Mouse (Mus musculus): ENCODE measurements around the gene 4930572O03Rik. TPM values are rescaled to one million over a fixed set of nuclear protein-coding genes. Genes with fewer than 3 reads are reported as not detected.
"Not testable (repeated sequence)": the region's sequence is repeated elsewhere in the genome, so short reads cannot be mapped to it uniquely, and the experiment has no call there.

4930572O03Rik gene
- not detected for total RNA-seq (2021)

GRCm38 (mm10) chr5:15656959-15657358 lies at the start of gene 4930572O03Rik:
Gene 4930572O03Rik, minus strand, starts transcription at chr5:15657059.
- intact Hi-C loops (cut with DNase I); DNase-seq: not testable (repeated sequence)

- intact Hi-C loops (cut with DNase I) = loop anchor here (10.0 kb wide), 1 partner anchor 592 kb away; no protein-coding TSS in a partner anchor
- not testable (repeated sequence) for DNase-seq
Observed at GRCm38 (mm10) chr5:15702891-15703290, 46.0 kb upstream of the 4930572O03Rik start.

GRCm38 (mm10) chr5:15697719-15698118 lies 40.9 kb upstream of the 4930572O03Rik start:
- intact Hi-C loops (cut with DNase I); DNase-seq: not testable (repeated sequence)

- intact Hi-C loops (cut with DNase I); DNase-seq: not testable (repeated sequence)
Observed at GRCm38 (mm10) chr5:15691849-15692248, 35.0 kb upstream of the 4930572O03Rik start.

GRCm38 (mm10) chr5:15690822-15691221 lies 34.0 kb upstream of the 4930572O03Rik start:
- intact Hi-C loops (cut with DNase I); DNase-seq: not testable (repeated sequence)

GRCm38 (mm10) chr5:15689659-15690213 lies 32.9 kb upstream of the 4930572O03Rik start:
- DNase-seq; intact Hi-C loops (cut with DNase I): not testable (repeated sequence)

GRCm38 (mm10) chr5:15688874-15689658 lies 32.2 kb upstream of the 4930572O03Rik start:
- intact Hi-C loops (cut with DNase I) = not testable (repeated sequence)

GRCm38 (mm10) chr5:15681301-15682035 lies 24.6 kb upstream of the 4930572O03Rik start:
- intact Hi-C loops (cut with DNase I); DNase-seq: not testable (repeated sequence)

More at GRCm38 (mm10) chr5:15688874-15689658, 32.2 kb upstream of the 4930572O03Rik start:
- DNase-seq = not testable (repeated sequence)

- DNase-seq; intact Hi-C loops (cut with DNase I): not testable (repeated sequence)
Observed at GRCm38 (mm10) chr5:15679980-15680949, 23.4 kb upstream of the 4930572O03Rik start.

GRCm38 (mm10) chr5:15678907-15679306 lies 22.0 kb upstream of the 4930572O03Rik start:
- DNase-seq; intact Hi-C loops (cut with DNase I): not testable (repeated sequence)

- intact Hi-C loops (cut with DNase I); DNase-seq: not testable (repeated sequence)
Observed at GRCm38 (mm10) chr5:15677750-15678149, 20.9 kb upstream of the 4930572O03Rik start.

GRCm38 (mm10) chr5:15674429-15675244 lies 17.8 kb upstream of the 4930572O03Rik start:
- DNase-seq; intact Hi-C loops (cut with DNase I): not testable (repeated sequence)

- intact Hi-C loops (cut with DNase I); DNase-seq: not testable (repeated sequence)
Observed at GRCm38 (mm10) chr5:15673989-15674388, 17.1 kb upstream of the 4930572O03Rik start.

- DNase-seq; intact Hi-C loops (cut with DNase I): not testable (repeated sequence)
Observed at GRCm38 (mm10) chr5:15670789-15671188, 13.9 kb upstream of the 4930572O03Rik start.

- DNase-seq; intact Hi-C loops (cut with DNase I): not testable (repeated sequence)
Observed at GRCm38 (mm10) chr5:15663847-15664246, 7.0 kb upstream of the 4930572O03Rik start.

GRCm38 (mm10) chr5:15652334-15652733 lies 4.5 kb downstream of the 4930572O03Rik start:
- intact Hi-C loops (cut with DNase I); DNase-seq: not testable (repeated sequence)

GRCm38 (mm10) chr5:15645707-15646106 lies 11.2 kb downstream of the 4930572O03Rik start:
- not testable (repeated sequence) for DNase-seq

GRCm38 (mm10) chr5:15637637-15638036 lies 19.2 kb downstream of the 4930572O03Rik start:
- intact Hi-C loops (cut with DNase I) = not testable (repeated sequence)

More at GRCm38 (mm10) chr5:15645707-15646106, 11.2 kb downstream of the 4930572O03Rik start:
- intact Hi-C loops (cut with DNase I) = not testable (repeated sequence)

GRCm38 (mm10) chr5:15630068-15630467 lies 26.8 kb downstream of the 4930572O03Rik start:
- intact Hi-C loops (cut with DNase I); DNase-seq: not testable (repeated sequence)

More at GRCm38 (mm10) chr5:15637637-15638036, 19.2 kb downstream of the 4930572O03Rik start:
- DNase-seq = not testable (repeated sequence)
